17 mouse cellular contexts compared by ENCODE assay signal in genomic region chr10:112876655-112877393, GRCm38 (mm10). TPM values are rescaled to one million over a fixed set of nuclear protein-coding genes. Genes with fewer than 3 reads are reported as not detected.
DNase-seq lines count a peak whose midpoint lies in the region; ATAC-seq lines count a peak whose summit lies in the region.
"Had no signal": no experiment of that assay in that cellular context is flagged by ENCODE, and none has a peak within 500 bp of the region (broad histone marks: within the 10 kb centered on the region; RNA-seq: fewer than 3 reads in every experiment).

No protein-coding gene starts in this region.

- peak; percentile 89 for ATAC-seq in midbrain, embryonic 12.5 days (ENCODE audit: low FRiP score, low read depth)
- peak; percentile 89 for ATAC-seq in hindbrain, embryonic 11.5 days (ENCODE audit: low FRiP score)
- ATAC-seq in midbrain, embryonic 13.5 days = peak; percentile 81
- ATAC-seq in kidney, embryonic 16.5 days (ENCODE audit: low FRiP score, low TSS enrichment) = no peak
- ATAC-seq in erythroblast, adult 5-6 weeks (replicated peaks; ENCODE audit: low FRiP score, poor library complexity, severe bottlenecking) = no peak
- ATAC-seq: intestine, embryonic 15.5 days had no signal

- H3K4me2 ChIP-seq in midbrain, embryonic 12.5 days (replicated peaks) = no peak overlapping the region
- no peak overlapping the region for H3K4me2 ChIP-seq in hindbrain, embryonic 11.5 days (replicated peaks; ENCODE audit: low read depth, low read length)
- H3K4me2 ChIP-seq in midbrain, embryonic 13.5 days (replicated peaks) = no peak overlapping the region
- no peak overlapping the region for H3K4me2 ChIP-seq in kidney, embryonic 16.5 days (replicated peaks; ENCODE audit: low read depth, low read length)
- H3K4me2 ChIP-seq: intestine, embryonic 15.5 days; liver, embryonic 11.5 days; lung, embryonic 15.5 days had no signal

- no peaks in the 10 kb centered on the region for H3K9me3 ChIP-seq in midbrain, embryonic 12.5 days
- no peaks in the 10 kb centered on the region for H3K9me3 ChIP-seq in midbrain, embryonic 10.5 days (replicated peaks)
- no peaks in the 10 kb centered on the region for H3K9me3 ChIP-seq in hindbrain, embryonic 11.5 days (ENCODE audit: control insufficient read depth, low read length)
- H3K9me3 ChIP-seq in midbrain, embryonic 13.5 days = no peaks in the 10 kb centered on the region
- H3K9me3 ChIP-seq in kidney, embryonic 16.5 days (ENCODE audit: low read length) = no peaks in the 10 kb centered on the region
- H3K9me3 ChIP-seq: intestine, embryonic 15.5 days; lung, embryonic 15.5 days had no signal

- DNase-seq in midbrain, embryonic 10.5 days (ENCODE audit: low spot score) = no peak
- DNase-seq in hindbrain, embryonic 11.5 days (ENCODE audit: low spot score) = peak; percentile 26
- DNase-seq in retina, postnatal 1 day = peak; percentile 24
- DNase-seq: adrenal gland, postnatal 25 days; cerebellum, postnatal 10 days; gastrocnemius, postnatal 10 days; heart, postnatal 10 days; kidney, postnatal 14 days; layer of hippocampus, adult 9-11 months; thymus, postnatal 14 days had no signal

- H3K9ac ChIP-seq in midbrain, embryonic 12.5 days (replicated peaks) = no peak overlapping the region
- no peak overlapping the region for H3K9ac ChIP-seq in hindbrain, embryonic 11.5 days (ENCODE audit: low read depth, low read length)
- no peak overlapping the region for H3K9ac ChIP-seq in midbrain, embryonic 13.5 days (replicated peaks)
- H3K9ac ChIP-seq in kidney, embryonic 16.5 days (replicated peaks; ENCODE audit: low read length) = no peak overlapping the region
- H3K9ac ChIP-seq: intestine, embryonic 15.5 days; lung, embryonic 15.5 days had no signal

- H3K4me1 ChIP-seq in midbrain, embryonic 12.5 days = no peaks in the 10 kb centered on the region; the same call in 1 of the 2 replicates
- peaks cover 6% of the 10 kb centered on the region; the same call in 1 of the 2 replicates for H3K4me1 ChIP-seq in midbrain, embryonic 10.5 days
- H3K4me1 ChIP-seq in hindbrain, embryonic 11.5 days (replicated peaks; ENCODE audit: control insufficient read depth, insufficient read depth, low read length) = no peaks in the 10 kb centered on the region
- peaks cover 6% of the 10 kb centered on the region; the same call in 1 of the 2 replicates for H3K4me1 ChIP-seq in midbrain, embryonic 13.5 days (replicated peaks)
- no peaks in the 10 kb centered on the region for H3K4me1 ChIP-seq in kidney, embryonic 16.5 days (ENCODE audit: insufficient read depth, low read length)
- H3K4me1 ChIP-seq: intestine, embryonic 15.5 days; lung, embryonic 15.5 days had no signal

- no peaks in the 10 kb centered on the region for H3K27me3 ChIP-seq in midbrain, embryonic 12.5 days
- H3K27me3 ChIP-seq in midbrain, embryonic 10.5 days (ENCODE audit: low read depth, poor library complexity, severe bottlenecking) = no peaks in the 10 kb centered on the region
- no peaks in the 10 kb centered on the region for H3K27me3 ChIP-seq in hindbrain, embryonic 11.5 days (ENCODE audit: control insufficient read depth, insufficient read depth, low read length)
- H3K27me3 ChIP-seq in midbrain, embryonic 13.5 days = no peaks in the 10 kb centered on the region
- no peaks in the 10 kb centered on the region for H3K27me3 ChIP-seq in kidney, embryonic 16.5 days (ENCODE audit: insufficient read depth, low read length)
- H3K27me3 ChIP-seq: intestine, embryonic 15.5 days; lung, embryonic 15.5 days had no signal

- no peaks in the 10 kb centered on the region for H3K36me3 ChIP-seq in midbrain, embryonic 12.5 days
- no peaks in the 10 kb centered on the region for H3K36me3 ChIP-seq in midbrain, embryonic 10.5 days
- H3K36me3 ChIP-seq in hindbrain, embryonic 11.5 days (ENCODE audit: control insufficient read depth, insufficient read depth, low read length) = no peaks in the 10 kb centered on the region
- H3K36me3 ChIP-seq in midbrain, embryonic 13.5 days = no peaks in the 10 kb centered on the region
- no peaks in the 10 kb centered on the region for H3K36me3 ChIP-seq in kidney, embryonic 16.5 days (ENCODE audit: insufficient read depth, low read length)
- H3K36me3 ChIP-seq: intestine, embryonic 15.5 days; lung, embryonic 15.5 days had no signal

- no peak overlapping the region for H3K4me3 ChIP-seq in midbrain, embryonic 12.5 days
- no peak overlapping the region for H3K4me3 ChIP-seq in midbrain, embryonic 10.5 days
- no peak overlapping the region for H3K4me3 ChIP-seq in hindbrain, embryonic 11.5 days (ENCODE audit: low read depth, low read length)
- no peak overlapping the region for H3K4me3 ChIP-seq in midbrain, embryonic 13.5 days (replicated peaks)
- no peak overlapping the region for H3K4me3 ChIP-seq in kidney, embryonic 16.5 days (ENCODE audit: low read length)
- H3K4me3 ChIP-seq: intestine, embryonic 15.5 days; lung, embryonic 15.5 days had no signal

- 39% methylated on average over 1 of the region's 1 CpGs for WGBS in midbrain, embryonic 12.5 days
- WGBS in midbrain, embryonic 10.5 days = 68% methylated on average over 1 of the region's 1 CpGs
- WGBS in hindbrain, embryonic 11.5 days = 25% methylated on average over 1 of the region's 1 CpGs
- 43% methylated on average over 1 of the region's 1 CpGs for WGBS in midbrain, embryonic 13.5 days
- 63% methylated on average over 1 of the region's 1 CpGs for WGBS in kidney, embryonic 16.5 days

- H3K27ac ChIP-seq in midbrain, embryonic 12.5 days (replicated peaks) = no peak overlapping the region
- H3K27ac ChIP-seq in midbrain, embryonic 10.5 days (replicated peaks) = no peak overlapping the region
- H3K27ac ChIP-seq in hindbrain, embryonic 11.5 days (ENCODE audit: low read depth, low read length) = peak overlapping the region; percentile 31; the same call in 1 of the 2 replicates
- H3K27ac ChIP-seq in midbrain, embryonic 13.5 days = no peak overlapping the region; the same call in 1 of the 2 replicates
- H3K27ac ChIP-seq in kidney, embryonic 16.5 days (ENCODE audit: low read length) = no peak overlapping the region
- H3K27ac ChIP-seq: intestine, embryonic 15.5 days; lung, embryonic 15.5 days had no signal

RNA-seq across cellular contexts. Expression of gene Atxn7l3b, which starts 52.0 kb away (rescaled TPM):
- 343 and 376 TPM in 2 replicates for polyA plus RNA-seq in midbrain, embryonic 12.5 days (2016; fragmentation: Nextera tagmentation; extraction: Ambion mirVana)
- 218 and 233 TPM in 2 replicates for polyA plus RNA-seq in midbrain, embryonic 10.5 days (2016; fragmentation: Nextera tagmentation; extraction: Ambion mirVana)
- polyA plus RNA-seq in hindbrain, embryonic 11.5 days (2014; fragmentation: Nextera tagmentation; extraction: Ambion mirVana) = 261 and 268 TPM in 2 replicates
- 410 and 423 TPM in 2 replicates for polyA plus RNA-seq in midbrain, embryonic 13.5 days (2015; fragmentation: Nextera tagmentation; extraction: Ambion mirVana)
- polyA plus RNA-seq in kidney, embryonic 16.5 days (2015; fragmentation: Nextera tagmentation; extraction: Ambion mirVana) = 186 and 187 TPM in 2 replicates
- total RNA-seq in erythroblast, adult 5-6 weeks (2015; ENCODE audit: low replicate concordance) = 15.6 and 19.0 TPM in 2 replicates
- 18.8 and 19.9 TPM in 2 replicates for total RNA-seq in erythroblast, adult 5-6 weeks (2017; ENCODE audit: low replicate concordance)

Comparison
In these comparisons a context has a peak if more than half of its experiments do, and no peak if none do; other contexts are left out.
1. ATAC-seq: peak in midbrain, embryonic 12.5 days (single experiment), hindbrain, embryonic 11.5 days (single experiment) and midbrain, embryonic 13.5 days (single experiment); none in kidney, embryonic 16.5 days (single experiment) and erythroblast, adult 5-6 weeks (single experiment).